Mouse (Mus musculus): ENCODE data around the gene Cep250. TPM values are rescaled to one million over a fixed set of nuclear protein-coding genes. Genes with fewer than 3 reads are reported as not detected.
"Not testable (repeated sequence)": the region's sequence is repeated elsewhere in the genome, so short reads cannot be mapped to it uniquely, and the experiment has no call there.

Gene Cep250
- 15.9 and 16.8 TPM in 2 replicates for polyA plus RNA-seq (2012; rRNA removed)

- H3K4me1 ChIP-seq (ENCODE audit: control insufficient read depth, insufficient read depth, low read length) = no peaks in the 10 kb centered on the region; the same call in 1 of the 2 replicates
- TF ChIP-seq POLR2A (IDR thresholded peaks at IDR 0.05; ENCODE audit: extremely low read depth, insufficient read depth, low read length) (peak; percentile 74), CTCF (IDR thresholded peaks at IDR 0.05; ENCODE audit: extremely low read depth, insufficient read depth, low read length) (no peak)
- peak within 1 kb of the TSS; percentile 71 for H3K27ac ChIP-seq (ENCODE audit: insufficient read depth, low read length)
- peak within 1 kb of the TSS; percentile 42 for H3K4me3 ChIP-seq (ENCODE audit: insufficient read depth, low read length)
Observed at GRCm38 (mm10) chr2:155956134-155957059, at the start of gene Cep250. Gene Cep250 (plus strand): TSS chr2:155956458.

GRCm38 (mm10) chr2:155914684-155915083 lies 41.6 kb upstream of the Cep250 start:
- Histone ChIP-seq H3K27ac (ENCODE audit: insufficient read depth, low read length) (no peak overlapping the region), H3K4me1 (ENCODE audit: control insufficient read depth, insufficient read depth, low read length) (no peaks in the 10 kb centered on the region)
- no peak for TF ChIP-seq POLR2A (IDR thresholded peaks at IDR 0.05; ENCODE audit: extremely low read depth, insufficient read depth, low read length)
- TF ChIP-seq CTCF (IDR thresholded peaks at IDR 0.05; ENCODE audit: extremely low read depth, insufficient read depth, low read length) = no peak

GRCm38 (mm10) chr2:155923143-155923542 lies 33.1 kb upstream of the Cep250 start:
- Histone ChIP-seq H3K4me3 (ENCODE audit: insufficient read depth, low read length) (no peak overlapping the region), H3K4me1 (ENCODE audit: control insufficient read depth, insufficient read depth, low read length) (no peaks in the 10 kb centered on the region), H3K27ac (ENCODE audit: insufficient read depth, low read length) (no peak overlapping the region)
- TF ChIP-seq CTCF (IDR thresholded peaks at IDR 0.05; ENCODE audit: extremely low read depth, insufficient read depth, low read length) (no peak), POLR2A (IDR thresholded peaks at IDR 0.05; ENCODE audit: extremely low read depth, insufficient read depth, low read length) (no peak)

More at GRCm38 (mm10) chr2:155914684-155915083, 41.6 kb upstream of the Cep250 start:
- H3K4me3 ChIP-seq (ENCODE audit: insufficient read depth, low read length) = no peak overlapping the region

DNA sequence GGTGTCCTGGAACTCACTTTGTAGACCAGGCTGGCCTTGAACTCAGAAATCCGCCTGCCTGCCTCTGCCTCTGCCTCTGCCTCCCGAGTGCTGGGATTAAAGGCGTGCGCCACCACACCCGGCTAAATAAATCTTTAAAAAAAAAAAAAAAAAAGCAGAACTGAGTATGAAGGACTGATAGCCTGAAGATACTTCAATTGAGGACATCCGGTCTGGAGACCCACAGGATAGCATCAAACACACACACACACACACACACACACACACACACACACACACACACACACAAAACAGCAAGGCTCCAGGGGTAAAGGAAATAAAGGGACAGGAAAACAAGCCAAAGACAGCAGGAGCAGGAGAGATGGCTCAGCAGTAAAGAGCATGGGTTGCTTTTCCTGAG lies 31.0 kb upstream of the Cep250 start:
- not testable (repeated sequence) for H3K4me3 ChIP-seq (ENCODE audit: insufficient read depth, low read length); H3K4me1 ChIP-seq (ENCODE audit: control insufficient read depth, insufficient read depth, low read length)

GRCm38 (mm10) chr2:155928711-155929345 lies 27.4 kb upstream of the Cep250 start:
- TF ChIP-seq POLR2A (IDR thresholded peaks at IDR 0.05; ENCODE audit: extremely low read depth, insufficient read depth, low read length) (no peak), CTCF (IDR thresholded peaks at IDR 0.05; ENCODE audit: extremely low read depth, insufficient read depth, low read length) (no peak)
- Histone ChIP-seq H3K4me1 (ENCODE audit: control insufficient read depth, insufficient read depth, low read length) (peaks cover 2% of the 10 kb centered on the region; the same call in 1 of the 2 replicates), H3K4me3 (ENCODE audit: insufficient read depth, low read length) (peak overlapping the region; percentile 58; the same call in 1 of the 2 replicates)

More for the DNA sequence above, 31.0 kb upstream of the Cep250 start:
- H3K27ac ChIP-seq (ENCODE audit: insufficient read depth, low read length) = not testable (repeated sequence)

DNA sequence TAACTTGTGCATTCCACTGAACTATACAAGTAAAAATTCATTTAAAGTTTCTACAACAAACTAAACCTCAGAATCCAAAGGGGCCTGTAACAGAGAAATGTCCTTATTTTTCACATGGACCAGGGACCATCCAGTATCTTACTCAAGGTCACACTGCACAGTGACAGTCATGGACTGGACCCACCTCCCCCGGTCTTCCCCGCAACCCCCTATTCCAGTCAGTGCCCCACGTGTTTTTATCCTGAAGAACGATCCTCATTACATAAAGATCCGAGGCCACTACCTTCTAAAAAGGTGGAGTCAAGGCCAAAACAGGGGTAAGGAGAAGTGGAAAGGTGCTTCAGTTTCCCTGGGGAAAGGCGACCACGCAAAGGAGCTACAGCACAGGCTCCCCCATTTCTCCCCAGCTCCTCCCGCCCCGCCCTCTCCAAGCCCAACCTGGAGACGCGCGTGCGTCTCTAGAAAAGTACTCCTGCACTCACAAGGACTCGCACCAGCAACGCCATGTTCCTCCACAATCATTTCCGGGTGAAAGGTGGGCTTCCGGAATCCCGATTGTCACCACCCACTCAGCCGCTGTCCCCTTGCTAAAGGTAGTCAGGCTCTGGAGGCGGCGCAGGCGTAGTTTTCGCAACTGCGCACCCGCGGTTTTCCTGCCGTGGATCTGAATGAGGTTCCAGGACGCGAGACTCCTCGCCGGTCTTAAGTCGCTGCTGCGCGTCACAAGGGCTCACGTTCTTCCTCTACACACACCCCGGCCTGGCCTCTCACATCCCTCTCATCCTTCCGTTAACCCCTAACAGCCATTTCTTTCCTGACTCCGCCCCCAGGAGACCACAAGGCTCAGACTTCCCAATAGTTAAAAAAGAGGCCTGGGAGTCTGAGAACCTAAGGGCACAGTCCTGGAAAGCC lies 26.5 kb upstream of the Cep250 start, which contains the start of gene Uqcc1:
TSS of gene Uqcc1 (minus strand) at position 780 of the 912 bp plus-strand sequence.
- H3K27ac ChIP-seq (ENCODE audit: insufficient read depth, low read length) = peak within 1 kb of the TSS; percentile 61
- peak within 1 kb of the TSS; percentile 58 for H3K4me3 ChIP-seq (ENCODE audit: insufficient read depth, low read length)
- TF ChIP-seq CTCF (IDR thresholded peaks at IDR 0.05; ENCODE audit: extremely low read depth, insufficient read depth, low read length) = no peak
- TF ChIP-seq POLR2A (IDR thresholded peaks at IDR 0.05; ENCODE audit: extremely low read depth, insufficient read depth, low read length) = peak; percentile 77
- H3K4me1 ChIP-seq (ENCODE audit: control insufficient read depth, insufficient read depth, low read length) = peaks cover 2% of the 10 kb centered on the region; the same call in 1 of the 2 replicates

More at GRCm38 (mm10) chr2:155928711-155929345, 27.4 kb upstream of the Cep250 start:
- H3K27ac ChIP-seq (ENCODE audit: insufficient read depth, low read length) = no peak overlapping the region

GRCm38 (mm10) chr2:155939897-155940529 lies 16.2 kb upstream of the Cep250 start:
- H3K27ac ChIP-seq (ENCODE audit: insufficient read depth, low read length) = no peak overlapping the region
- no peak for TF ChIP-seq CTCF (IDR thresholded peaks at IDR 0.05; ENCODE audit: extremely low read depth, insufficient read depth, low read length)
- no peak for TF ChIP-seq POLR2A (IDR thresholded peaks at IDR 0.05; ENCODE audit: extremely low read depth, insufficient read depth, low read length)
- no peak overlapping the region for H3K4me3 ChIP-seq (ENCODE audit: insufficient read depth, low read length)
- no peaks in the 10 kb centered on the region for H3K4me1 ChIP-seq (ENCODE audit: control insufficient read depth, insufficient read depth, low read length)

DNA sequence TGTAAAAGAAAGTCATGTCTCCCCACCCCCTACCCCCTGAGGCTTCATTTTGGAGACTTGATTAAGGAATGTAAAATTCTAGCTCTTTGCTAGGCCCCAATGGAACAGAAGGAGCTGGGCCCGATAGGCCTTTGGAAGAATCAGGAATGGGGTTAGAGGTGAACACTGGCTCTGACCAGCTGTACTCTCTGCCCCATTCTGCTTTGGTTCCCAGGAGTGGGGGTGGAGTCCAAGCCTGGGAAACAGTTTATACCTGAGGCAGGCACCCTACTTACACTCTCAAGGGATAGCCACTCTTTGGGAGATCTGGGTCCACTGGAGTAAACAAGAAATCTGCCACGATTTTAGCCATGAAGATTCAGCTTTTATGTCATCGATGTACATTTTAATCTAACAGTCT lies 15.6 kb upstream of the Cep250 start, which contains the start of gene Gm15557:
TSS of gene Gm15557 (plus strand) at position 48 of the 400 bp plus-strand sequence.
- no peak within 1 kb of the TSS for H3K4me3 ChIP-seq (ENCODE audit: insufficient read depth, low read length)
- no peak for TF ChIP-seq CTCF (IDR thresholded peaks at IDR 0.05; ENCODE audit: extremely low read depth, insufficient read depth, low read length)
- TF ChIP-seq POLR2A (IDR thresholded peaks at IDR 0.05; ENCODE audit: extremely low read depth, insufficient read depth, low read length) = no peak

More for the DNA sequence above, 15.6 kb upstream of the Cep250 start, which contains the start of gene Gm15557:
- Histone ChIP-seq H3K4me1 (ENCODE audit: control insufficient read depth, insufficient read depth, low read length) (no peaks in the 10 kb centered on the region), H3K27ac (ENCODE audit: insufficient read depth, low read length) (no peak within 1 kb of the TSS)
